Mouse (Mus musculus) heart, embryonic 16.5 days (tissue): Measurements from ENCODE around the gene Cldn16. TPM values are rescaled to one million over a fixed set of nuclear protein-coding genes. Genes with fewer than 3 reads are reported as not detected.
A peak's percentile ranks its signal among the peaks of the same experiment; 100 is the strongest.

ENCODE experiments used
- ATAC-seq: fragments of 200-750 bp; cut with Nextera tagmentation; replicated peaks from 2 replicates; pipeline ENCODE4 v1.8.0; 2017; ENCODE audit warnings: moderate number of reproducible peaks; ENCODE audit not compliant: insufficient read depth, low FRiP score; ENCODE audit errors: extremely low read depth
- H3K27ac ChIP-seq: fragments of 300-500 bp; sonication (generic); 2 replicates; pipeline ENCODE4 v1.5.1; 2014; ENCODE audit warnings: mild to moderate bottlenecking, low read length, control low read depth, moderate library complexity
- H3K27me3 ChIP-seq: fragments of 300-500 bp; sonication (generic); 2 replicates; pipeline ENCODE4 v1.6.1; 2014; ENCODE audit warnings: low read length, mixed read lengths; ENCODE audit not compliant: control insufficient read depth, insufficient read depth
- H3K36me3 ChIP-seq: fragments of 300-500 bp; sonication (generic); 2 replicates; pipeline ENCODE4 v1.6.1; 2014; ENCODE audit not compliant: control insufficient read depth, insufficient read depth
- H3K4me1 ChIP-seq: fragments of 300-500 bp; sonication (generic); 2 replicates; pipeline ENCODE4 v1.6.1; 2014; ENCODE audit warnings: low read length, mixed read lengths; ENCODE audit not compliant: control insufficient read depth, insufficient read depth
- H3K4me2 ChIP-seq: fragments of 300-500 bp; sonication (generic); 2 replicates; pipeline ENCODE4 v1.6.1; 2014; ENCODE audit warnings: low read depth, mild to moderate bottlenecking, control low read depth, low read length
- H3K4me3 ChIP-seq: fragments of 300-500 bp; sonication (generic); 2 replicates; pipeline ENCODE4 v1.5.1; 2014; ENCODE audit warnings: mild to moderate bottlenecking, control low read depth, low read length
- H3K9ac ChIP-seq: fragments of 300-500 bp; sonication (generic); 2 replicates; pipeline ENCODE4 v1.6.1; 2014; ENCODE audit warnings: low read length, control low read depth
- H3K9me3 ChIP-seq: fragments of 300-500 bp; sonication (generic); replicated peaks from 2 replicates; pipeline ENCODE4 v1.6.1; 2016; ENCODE audit warnings: low read length; ENCODE audit not compliant: control insufficient read depth
- WGBS: fragments of 180-500 bp; shearing (Covaris S2); extraction: QIAGEN DNeasy Blood & Tissue Kit; methylation state at CpG from one replicate; pipeline ENCODE4 v1.1.7; 2014; 5-methylcytosine and 5-hydroxymethylcytosine counted together
- polyA plus RNA-seq: library from polyadenylated mRNA; unstranded; fragments of >200 nt; fragmentation: Nextera tagmentation; extraction: Ambion mirVana; gene quantifications from 2 replicates; pipeline ENCODE4 v1.2.1, GENCODE M21; 2015

Cldn16 gene
- not detected in 2 replicates for polyA plus RNA-seq

GRCm38 (mm10) chr16:26462835-26463234 lies at the start of gene Cldn16:
Cldn16 (plus strand) TSS chr16:26463135.
- 77% methylated on average over 7 of the region's 7 CpGs for WGBS
- ATAC-seq = no peak
- no peaks in the 10 kb centered on the region for H3K4me1 ChIP-seq
- no peak within 1 kb of the TSS for H3K4me3 ChIP-seq
- H3K36me3 ChIP-seq = no peaks in the 10 kb centered on the region
- H3K4me2 ChIP-seq = no peak within 1 kb of the TSS
- no peaks in the 10 kb centered on the region for H3K27me3 ChIP-seq
- H3K27ac ChIP-seq = no peak within 1 kb of the TSS
- no peaks in the 10 kb centered on the region for H3K9me3 ChIP-seq
- no peak within 1 kb of the TSS for H3K9ac ChIP-seq

GRCm38 (mm10) chr16:26418616-26419015 lies 44.3 kb upstream of the Cldn16 start:
- no peak overlapping the region for H3K27ac ChIP-seq
- H3K4me3 ChIP-seq = no peak overlapping the region
- no peak overlapping the region for H3K9ac ChIP-seq
- ATAC-seq = no peak
- no peaks in the 10 kb centered on the region for H3K9me3 ChIP-seq
- H3K4me1 ChIP-seq = no peaks in the 10 kb centered on the region
- 80% methylated on average over 3 of the region's 3 CpGs for WGBS
- no peaks in the 10 kb centered on the region for H3K36me3 ChIP-seq
- no peaks in the 10 kb centered on the region for H3K27me3 ChIP-seq
- no peak overlapping the region for H3K4me2 ChIP-seq

- 89% methylated on average over 4 of the region's 4 CpGs for WGBS
- Histone ChIP-seq H3K4me1 (no peaks in the 10 kb centered on the region), H3K36me3 (no peaks in the 10 kb centered on the region), H3K27me3 (no peaks in the 10 kb centered on the region), H3K9ac (no peak overlapping the region), H3K27ac (no peak overlapping the region), H3K9me3 (no peaks in the 10 kb centered on the region), H3K4me2 (no peak overlapping the region), H3K4me3 (no peak overlapping the region)
- no peak for ATAC-seq
Observed at GRCm38 (mm10) chr16:26422078-26422477, 40.9 kb upstream of the Cldn16 start.

- Histone ChIP-seq H3K9ac (no peak overlapping the region), H3K9me3 (no peaks in the 10 kb centered on the region), H3K4me1 (no peaks in the 10 kb centered on the region), H3K27ac (no peak overlapping the region), H3K4me3 (no peak overlapping the region), H3K36me3 (no peaks in the 10 kb centered on the region), H3K27me3 (no peaks in the 10 kb centered on the region), H3K4me2 (no peak overlapping the region)
- WGBS = 65% methylated on average over 3 of the region's 3 CpGs
- no peak for ATAC-seq
Observed at GRCm38 (mm10) chr16:26430246-26430645, 32.7 kb upstream of the Cldn16 start.

- Histone ChIP-seq H3K4me1 (no peaks in the 10 kb centered on the region), H3K27ac (no peak overlapping the region), H3K27me3 (no peaks in the 10 kb centered on the region), H3K9ac (no peak overlapping the region), H3K36me3 (no peaks in the 10 kb centered on the region), H3K9me3 (no peaks in the 10 kb centered on the region), H3K4me2 (no peak overlapping the region), H3K4me3 (no peak overlapping the region)
- 41% methylated on average over 2 of the region's 2 CpGs for WGBS
- no peak for ATAC-seq
Observed at GRCm38 (mm10) chr16:26433486-26433885, 29.4 kb upstream of the Cldn16 start.

- ATAC-seq = no peak
- WGBS = 85% methylated on average over 3 of the region's 3 CpGs
- H3K36me3 ChIP-seq = no peaks in the 10 kb centered on the region
Observed at GRCm38 (mm10) chr16:26440031-26440430, 22.9 kb upstream of the Cldn16 start.

GRCm38 (mm10) chr16:26441156-26441555 lies 21.8 kb upstream of the Cldn16 start:
- 77% methylated on average over 3 of the region's 3 CpGs for WGBS
- Histone ChIP-seq H3K27ac (no peak overlapping the region), H3K9me3 (no peaks in the 10 kb centered on the region), H3K4me1 (peaks cover 2% of the 10 kb centered on the region), H3K4me2 (no peak overlapping the region), H3K4me3 (no peak overlapping the region), H3K9ac (no peak overlapping the region), H3K36me3 (no peaks in the 10 kb centered on the region), H3K27me3 (no peaks in the 10 kb centered on the region)
- no peak for ATAC-seq

More at GRCm38 (mm10) chr16:26440031-26440430, 22.9 kb upstream of the Cldn16 start:
- Histone ChIP-seq H3K27me3 (no peaks in the 10 kb centered on the region), H3K4me1 (peaks cover 2% of the 10 kb centered on the region), H3K9me3 (no peaks in the 10 kb centered on the region), H3K9ac (no peak overlapping the region), H3K27ac (no peak overlapping the region), H3K4me3 (no peak overlapping the region), H3K4me2 (no peak overlapping the region)

- H3K4me2 ChIP-seq = no peak overlapping the region
Observed at GRCm38 (mm10) chr16:26444843-26445242, 18.1 kb upstream of the Cldn16 start.

GRCm38 (mm10) chr16:26447594-26447993 lies 15.3 kb upstream of the Cldn16 start:
- Histone ChIP-seq H3K9ac (no peak overlapping the region), H3K27ac (no peak overlapping the region), H3K4me1 (peaks cover 7% of the 10 kb centered on the region), H3K27me3 (no peaks in the 10 kb centered on the region), H3K4me3 (no peak overlapping the region), H3K36me3 (no peaks in the 10 kb centered on the region), H3K9me3 (no peaks in the 10 kb centered on the region), H3K4me2 (0 out of 2 replicates have a peak overlapping the region, but pooled peaks have one; percentile 4)
- ATAC-seq = no peak; the same call in 1 of the 2 replicates
- 42% methylated on average over 2 of the region's 2 CpGs for WGBS

More at GRCm38 (mm10) chr16:26444843-26445242, 18.1 kb upstream of the Cldn16 start:
- Histone ChIP-seq H3K27me3 (no peaks in the 10 kb centered on the region), H3K9ac (no peak overlapping the region), H3K4me3 (no peak overlapping the region), H3K27ac (no peak overlapping the region), H3K4me1 (peaks cover 7% of the 10 kb centered on the region), H3K36me3 (no peaks in the 10 kb centered on the region), H3K9me3 (no peaks in the 10 kb centered on the region)
- ATAC-seq = no peak
